Mouse (Mus musculus) urinary bladder, postnatal 25 days (tissue): ENCODE measurements around the gene Ppp2r5a.

Experiments
- DNase-seq: peaks from one replicate; pipeline ENCODE4 v3.0.0; 2022; ENCODE audit warnings: low spot score

Ppp2r5a gene

GRCm38 (mm10) chr1:191325726-191326232 lies 77.3 kb downstream of the Ppp2r5a start, which contains the start of gene Tmem206:
Gene Tmem206, plus strand, starts transcription at chr1:191325912.
- peak; percentile 94 for DNase-seq

DNA sequence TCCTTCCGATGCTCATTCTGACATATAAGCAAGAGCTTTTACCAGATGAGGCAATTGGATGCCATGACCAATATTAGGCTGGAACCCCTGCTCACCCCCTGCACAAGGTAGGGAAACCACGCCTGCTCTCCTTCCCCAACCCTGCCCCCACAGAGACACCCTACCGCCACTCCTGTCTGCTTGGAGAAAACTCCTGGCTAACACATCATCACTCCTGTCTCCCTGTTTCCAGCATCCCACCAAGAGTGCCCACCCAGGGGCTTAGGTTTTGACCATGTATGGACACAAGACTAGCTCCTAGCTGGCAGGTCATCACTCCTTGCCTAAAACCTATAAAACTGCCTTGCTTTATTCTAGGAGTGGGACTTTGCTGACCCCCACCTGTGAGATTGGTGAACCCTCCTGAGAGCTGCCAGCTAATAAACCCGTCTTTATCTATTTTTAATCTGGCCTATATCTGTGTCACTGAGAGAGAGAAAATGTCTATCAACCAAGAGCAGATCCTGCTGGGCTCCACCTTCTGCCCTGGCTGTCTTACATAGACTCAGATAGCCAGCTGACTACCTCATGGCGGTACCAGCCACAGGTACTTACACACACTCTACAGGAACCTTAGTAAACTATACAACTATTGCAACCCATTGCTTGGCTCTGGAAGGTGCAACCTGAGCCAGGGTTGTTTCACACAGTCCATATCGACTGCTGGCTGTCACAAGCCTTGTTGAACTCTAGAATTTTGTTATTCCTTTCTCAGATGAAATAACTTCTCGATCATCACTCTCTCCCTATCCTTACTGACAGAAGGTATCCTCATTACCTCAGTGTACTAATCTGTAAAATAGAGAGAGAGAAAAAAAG lies 78.1 kb downstream of the Ppp2r5a start:
- no peak for DNase-seq

GRCm38 (mm10) chr1:191323381-191323780 lies 79.7 kb downstream of the Ppp2r5a start:
- no peak for DNase-seq

GRCm38 (mm10) chr1:191318686-191319085 lies 84.4 kb downstream of the Ppp2r5a start:
- no peak for DNase-seq

DNA sequence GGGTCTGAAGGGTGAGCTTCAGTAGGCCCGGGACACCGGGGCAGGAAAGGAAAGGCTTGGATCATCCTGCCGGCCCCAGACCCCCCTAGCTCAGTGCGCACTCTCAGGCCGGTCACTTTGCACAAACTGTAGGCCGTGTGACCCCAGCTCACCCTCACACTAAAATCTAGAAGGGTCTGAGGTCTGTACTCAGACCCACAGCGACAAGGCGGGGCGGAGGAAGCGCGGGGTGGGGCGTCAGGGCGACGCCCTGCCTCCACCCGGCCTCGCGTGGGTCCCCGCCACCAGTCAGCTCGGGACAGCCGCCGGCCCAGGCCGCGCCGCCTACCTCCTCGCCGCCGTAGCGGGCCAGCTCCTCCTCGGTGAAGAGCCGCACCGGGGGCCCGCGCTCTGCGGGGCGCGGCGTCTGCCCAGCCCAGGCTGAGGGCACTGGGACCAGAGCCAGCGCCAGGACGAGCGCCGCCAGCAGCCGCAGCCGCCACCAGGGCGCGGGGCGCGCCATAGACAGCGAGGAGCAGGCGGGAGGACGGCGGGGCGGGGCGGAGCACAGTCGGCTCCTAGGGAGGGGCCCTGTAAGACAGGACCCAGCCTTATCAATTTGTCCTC lies 85.4 kb downstream of the Ppp2r5a start, which contains the start of gene Nenf:
Gene Nenf, minus strand, starts transcription at position 604 of the 606 bp plus-strand sequence.
- DNase-seq: peak; percentile 76

DNA sequence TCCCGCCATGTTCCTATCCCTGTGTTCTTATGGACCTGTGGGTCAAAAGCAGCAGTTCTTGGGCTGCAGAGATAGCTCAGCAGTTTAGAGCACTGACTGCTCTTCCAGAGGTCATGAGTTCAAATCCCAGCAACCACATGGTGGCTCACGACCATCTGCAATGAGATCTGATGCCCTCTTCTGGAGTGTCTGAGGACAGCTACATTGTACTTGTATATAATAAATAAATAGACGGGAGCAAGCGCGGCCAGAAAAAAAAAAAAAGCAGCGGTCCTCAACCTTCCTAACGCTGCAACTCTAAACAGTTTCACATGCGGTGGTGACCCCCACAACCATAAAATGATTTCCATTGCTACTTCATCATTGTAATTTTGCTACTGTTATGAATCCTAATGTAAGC lies 86.3 kb downstream of the Ppp2r5a start:
- no peak for DNase-seq

- no peak for DNase-seq
These were observed 89.1 kb downstream of the Ppp2r5a start for GRCm38 (mm10) chr1:191313926-191314325.

GRCm38 (mm10) chr1:191313158-191313557 lies 89.9 kb downstream of the Ppp2r5a start:
- DNase-seq: no peak

- peak; percentile 79 for DNase-seq
These were observed 90.5 kb downstream of the Ppp2r5a start for GRCm38 (mm10) chr1:191312513-191312941.

GRCm38 (mm10) chr1:191311296-191311898 lies 91.7 kb downstream of the Ppp2r5a start:
- no peak for DNase-seq

- DNase-seq: no peak
These were observed 95.2 kb downstream of the Ppp2r5a start for GRCm38 (mm10) chr1:191307766-191308455.

- DNase-seq: no peak
These were observed 96.8 kb downstream of the Ppp2r5a start for GRCm38 (mm10) chr1:191306316-191306715.

DNA sequence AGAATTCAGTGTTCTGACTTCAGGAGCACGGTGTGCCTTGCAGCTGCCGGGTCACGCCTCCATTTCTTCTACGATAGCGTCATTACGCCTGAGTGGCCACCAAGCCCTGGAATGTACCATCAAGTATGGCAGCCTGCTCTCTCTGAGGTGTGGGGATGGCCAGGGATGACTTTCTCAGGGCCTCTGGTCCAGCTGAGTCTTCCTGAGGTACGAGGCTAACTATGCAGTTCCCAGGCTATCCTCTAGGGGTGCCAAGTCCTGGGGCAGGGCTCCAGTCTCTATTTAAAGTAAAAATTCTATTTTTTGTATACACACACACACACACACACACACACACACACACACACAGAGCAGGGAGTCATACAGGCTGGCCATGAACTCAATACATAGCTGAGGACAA lies 97.5 kb downstream of the Ppp2r5a start:
- no peak for DNase-seq

- no peak for DNase-seq
These were observed 98.9 kb downstream of the Ppp2r5a start for GRCm38 (mm10) chr1:191304216-191304615.

- no peak for DNase-seq
These were observed 99.3 kb downstream of the Ppp2r5a start for GRCm38 (mm10) chr1:191303736-191304135.
